Mouse (Mus musculus) brain, adult 10 weeks (tissue): ENCODE data around the gene Spata13. TPM values are rescaled to one million over a fixed set of nuclear protein-coding genes. Genes with fewer than 3 reads are reported as not detected.

ENCODE experiments used
- polyA plus RNA-seq: library from polyadenylated mRNA; stranded (reverse); fragments of 350-450 nt; fragmentation: Illumina TruSeq; extraction: RNeasy Lipid Tissue Mini Kit (QIAGEN cat#74804); gene quantifications from one replicate; pipeline ENCODE4 v1.2.3, GENCODE M21; 2015; ENCODE audit warnings: low read depth, low replicate concordance

Spata13 gene
- 8.2 TPM for polyA plus RNA-seq

GRCm38 (mm10) chr14:60633961-60634864 is at the start of gene Spata13:
Spata13 (plus strand) TSS chr14:60634001.

GRCm38 (mm10) chr14:60767884-60768283 is 134.1 kb downstream of the Spata13 start, which contains the start of gene C1qtnf9:
C1qtnf9 (plus strand) TSS chr14:60768134.

DNA sequence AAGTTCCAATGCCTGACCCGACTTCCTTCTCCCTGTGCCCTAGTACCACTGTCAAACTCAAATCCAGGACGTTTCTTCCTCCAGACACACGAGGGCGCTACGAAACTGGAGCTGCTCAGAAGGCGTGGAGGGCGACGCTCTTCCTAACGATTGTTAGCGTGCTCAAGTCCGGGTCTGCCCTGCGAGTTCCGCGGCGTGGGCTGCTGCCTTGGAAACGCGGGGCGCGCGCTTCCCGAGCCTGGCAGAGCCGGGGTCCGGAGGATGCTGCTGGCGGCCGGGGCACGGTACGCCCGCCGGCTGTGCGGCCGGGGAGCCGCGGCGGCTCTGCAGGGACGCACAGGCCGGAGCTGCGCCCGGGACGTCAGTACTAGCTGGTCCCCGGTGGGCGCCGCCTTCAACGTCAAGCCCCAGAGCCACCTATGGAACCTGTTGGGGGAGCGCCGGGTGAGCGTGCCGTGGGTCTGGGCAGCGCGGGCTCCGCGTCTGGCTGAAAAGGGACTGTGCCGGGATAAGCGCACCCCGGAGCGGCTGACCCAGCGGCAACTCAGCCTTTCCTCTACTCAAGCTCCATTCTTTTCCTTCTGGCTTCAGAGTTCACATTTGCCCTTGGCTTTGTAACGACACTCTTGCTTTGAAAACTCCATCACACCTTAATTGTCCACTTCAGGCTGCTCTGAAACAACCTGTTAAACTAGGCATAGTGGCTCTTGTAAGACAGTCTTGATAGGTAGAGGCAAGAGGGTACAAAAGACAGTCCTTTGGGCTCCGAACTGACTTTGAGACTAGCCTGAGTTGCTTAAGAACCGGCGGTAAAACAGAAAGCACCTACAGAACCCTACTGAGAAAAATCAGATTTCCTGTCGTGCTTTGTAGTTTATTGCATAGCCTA is 150.9 kb downstream of the Spata13 start, which contains the start of gene Mipep:
TSS of gene Mipep (plus strand) at position 147 of the 889 bp plus-strand sequence.

Other genes starting within 250 kb of the Spata13 start
- 0.46 TPM for gene C1qtnf9, start 134.1 kb downstream of the Spata13 start, polyA plus RNA-seq
- 29.2 TPM for gene Mipep, start 150.6 kb downstream of the Spata13 start, polyA plus RNA-seq